Mouse (Mus musculus) intestine, postnatal 0 days (tissue): ENCODE results near the gene Exo1. TPM values are rescaled to one million over a fixed set of nuclear protein-coding genes. Genes with fewer than 3 reads are reported as not detected.

Experiments used
- ATAC-seq: fragments of 200-750 bp; cut with Nextera tagmentation; 2 replicates; pipeline ENCODE4 v1.8.0; 2017; ENCODE audit warnings: mild to moderate bottlenecking, moderate TSS enrichment, moderate library complexity
- H3K27ac ChIP-seq: fragments of 300-500 bp; sonication (generic); 2 replicates; pipeline ENCODE4 v1.5.1; 2014; ENCODE audit warnings: mild to moderate bottlenecking, low read depth, low read length, moderate library complexity
- H3K27me3 ChIP-seq: fragments of 300-500 bp; sonication (generic); replicated peaks from 2 replicates; pipeline ENCODE4 v1.6.1; 2014; ENCODE audit warnings: low read length, mixed read lengths; ENCODE audit not compliant: control insufficient read depth, insufficient read depth
- H3K36me3 ChIP-seq: fragments of 300-500 bp; sonication (generic); 2 replicates; pipeline ENCODE4 v1.6.1; 2014; ENCODE audit warnings: mild to moderate bottlenecking, moderate library complexity; ENCODE audit not compliant: control insufficient read depth, insufficient read depth
- H3K4me1 ChIP-seq: fragments of 300-500 bp; sonication (generic); replicated peaks from 2 replicates; pipeline ENCODE4 v1.6.1; 2014; ENCODE audit warnings: antibody characterized with exemption, low read length, mixed read lengths; ENCODE audit not compliant: control insufficient read depth, insufficient read depth
- H3K4me2 ChIP-seq: fragments of 300-500 bp; sonication (generic); replicated peaks from 2 replicates; pipeline ENCODE4 v1.6.1; 2014; ENCODE audit warnings: low read depth, mild to moderate bottlenecking, moderate library complexity
- H3K4me3 ChIP-seq: fragments of 300-500 bp; sonication (generic); 2 replicates; pipeline ENCODE4 v1.5.1; 2014; ENCODE audit warnings: low read depth, low read length
- H3K9ac ChIP-seq: fragments of 300-500 bp; sonication (generic); 2 replicates; pipeline ENCODE4 v1.6.1; 2014; ENCODE audit warnings: mild to moderate bottlenecking, low read depth, low read length
- H3K9me3 ChIP-seq: fragments of 300-500 bp; sonication (generic); 2 replicates; pipeline ENCODE4 v1.6.1; 2016; ENCODE audit warnings: mixed run types; ENCODE audit not compliant: control insufficient read depth
- CTCF ChIP-seq: sonication (generic); IDR thresholded peaks from 2 replicates; pipeline ENCODE4 v1.5.1; 2016; ENCODE audit warnings: low read depth, mild to moderate bottlenecking, control low read depth, antibody characterized with exemption, moderate library complexity
- WGBS: fragments of 180-500 bp; shearing (Covaris S2); extraction: QIAGEN DNeasy Blood & Tissue Kit; methylation state at CpG from one replicate; pipeline ENCODE4 v1.1.7; 2014; 5-methylcytosine and 5-hydroxymethylcytosine counted together
- polyA plus RNA-seq: library from polyadenylated mRNA; unstranded; fragments of >200 nt; fragmentation: Nextera tagmentation; extraction: Ambion mirVana; gene quantifications from 2 replicates; pipeline ENCODE4 v1.2.1, GENCODE M21; 2015

The Exo1 gene
- polyA plus RNA-seq, 1 experiment from 2014 or later = 10.6 TPM

GRCm38 (mm10) chr1:175943168-175943567 lies 62.8 kb downstream of the Exo1 start:
- no peaks in the 10 kb centered on the region for H3K36me3 ChIP-seq
- no peaks in the 10 kb centered on the region for H3K27me3 ChIP-seq
- ATAC-seq = no peak
- H3K4me3 ChIP-seq = no peak overlapping the region
- no peak for TF ChIP-seq CTCF
- H3K4me2 ChIP-seq = no peak overlapping the region
- no peaks in the 10 kb centered on the region for H3K9me3 ChIP-seq
- H3K4me1 ChIP-seq = no peaks in the 10 kb centered on the region
- H3K27ac ChIP-seq = no peak overlapping the region
- no peak overlapping the region for H3K9ac ChIP-seq
- whole genome bisulfite sequencing = 86% methylated on average over 7 of the region's 7 CpGs

- no peak for ATAC-seq
- no peak overlapping the region for H3K4me2 ChIP-seq
- WGBS = 47% methylated on average over 4 of the region's 4 CpGs
- no peaks in the 10 kb centered on the region for H3K9me3 ChIP-seq
- no peaks in the 10 kb centered on the region for H3K27me3 ChIP-seq
- no peak for TF ChIP-seq CTCF
- H3K4me3 ChIP-seq = no peak overlapping the region
- H3K27ac ChIP-seq = no peak overlapping the region
- H3K36me3 ChIP-seq = no peaks in the 10 kb centered on the region
- H3K9ac ChIP-seq = no peak overlapping the region
- no peaks in the 10 kb centered on the region for H3K4me1 ChIP-seq
Observed at GRCm38 (mm10) chr1:175946718-175947315, 66.4 kb downstream of the Exo1 start.

DNA sequence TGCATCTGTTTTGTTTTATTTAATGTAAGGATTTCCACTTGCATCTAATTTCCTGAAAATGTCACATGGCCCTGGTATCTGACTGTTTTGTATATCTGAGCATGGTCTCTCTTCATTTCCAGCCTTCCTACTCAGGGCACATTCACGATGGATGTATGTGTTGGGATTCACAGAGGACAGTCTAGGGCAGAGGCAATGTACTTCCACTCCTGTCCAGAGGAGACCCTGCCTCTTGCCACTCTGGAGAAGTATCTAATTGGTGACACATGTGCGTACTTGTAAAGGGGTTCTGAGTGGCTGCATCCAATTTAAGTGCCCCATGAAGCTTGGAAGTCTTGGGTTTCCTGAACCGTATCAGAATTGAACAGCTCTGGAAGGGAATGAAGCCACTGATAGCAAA lies 70.0 kb downstream of the Exo1 start:
- no peak overlapping the region for H3K4me3 ChIP-seq
- no peak for TF ChIP-seq CTCF
- H3K9ac ChIP-seq = no peak overlapping the region
- H3K27ac ChIP-seq = no peak overlapping the region
- H3K36me3 ChIP-seq = no peaks in the 10 kb centered on the region
- WGBS = 79% methylated on average over 3 of the region's 3 CpGs
- no peaks in the 10 kb centered on the region for H3K27me3 ChIP-seq
- no peaks in the 10 kb centered on the region for H3K4me1 ChIP-seq
- no peak for ATAC-seq
- no peaks in the 10 kb centered on the region for H3K9me3 ChIP-seq
- H3K4me2 ChIP-seq = no peak overlapping the region

GRCm38 (mm10) chr1:175950851-175951250 lies 70.5 kb downstream of the Exo1 start:
- Histone ChIP-seq H3K36me3 (no peaks in the 10 kb centered on the region), H3K9me3 (no peaks in the 10 kb centered on the region), H3K4me2 (no peak overlapping the region), H3K4me1 (no peaks in the 10 kb centered on the region), H3K27me3 (no peaks in the 10 kb centered on the region), H3K27ac (no peak overlapping the region), H3K4me3 (no peak overlapping the region), H3K9ac (no peak overlapping the region)
- WGBS = 93% methylated on average over 2 of the region's 2 CpGs
- no peak for TF ChIP-seq CTCF
- ATAC-seq = no peak

- H3K27me3 ChIP-seq = no peaks in the 10 kb centered on the region
- no peak overlapping the region for H3K9ac ChIP-seq
- ATAC-seq = no peak
- H3K9me3 ChIP-seq = no peaks in the 10 kb centered on the region
- H3K4me3 ChIP-seq = no peak overlapping the region
- WGBS = 88% methylated on average over 2 of the region's 2 CpGs
- no peak overlapping the region for H3K27ac ChIP-seq
- H3K4me1 ChIP-seq = no peaks in the 10 kb centered on the region
- no peaks in the 10 kb centered on the region for H3K36me3 ChIP-seq
- H3K4me2 ChIP-seq = no peak overlapping the region
- TF ChIP-seq CTCF = no peak
Observed at GRCm38 (mm10) chr1:175961786-175962185, 81.4 kb downstream of the Exo1 start.

Other genes starting within 250 kb of the Exo1 start
- 4.1 and 4.5 TPM in 2 replicates for gene Opn3, start 187.8 kb upstream of the Exo1 start, polyA plus RNA-seq
- 1.6 TPM in 2 replicates for gene Chml, start 187.7 kb upstream of the Exo1 start, polyA plus RNA-seq
- not detected in 2 replicates for gene Wdr64, start 182.0 kb upstream of the Exo1 start, polyA plus RNA-seq
- gene Gm38100, start 39.7 kb downstream of the Exo1 start, polyA plus RNA-seq = not detected in 2 replicates
- gene Rbm8a2, start 98.5 kb downstream of the Exo1 start, polyA plus RNA-seq = 0.29 and 0.34 TPM in 2 replicates